Mouse (Mus musculus) limb, embryonic 12.5 days (tissue): ENCODE measurements around the gene Gm45716. TPM values are rescaled to one million over a fixed set of nuclear protein-coding genes. Genes with fewer than 3 reads are reported as not detected.

Experiments
- ATAC-seq: fragments of 200-750 bp; cut with Nextera tagmentation; 2 replicates; pipeline ENCODE4 v1.8.0; 2017; ENCODE audit warnings: low read depth, moderate TSS enrichment; ENCODE audit not compliant: insufficient number of reproducible peaks, insufficient read depth, low FRiP score, low TSS enrichment
- H3K27ac ChIP-seq: fragments of 300-500 bp; sonication (generic); 2 replicates; pipeline ENCODE4 v1.5.1; 2016; ENCODE audit warnings: mild to moderate bottlenecking, moderate library complexity
- H3K27me3 ChIP-seq: fragments of 300-500 bp; sonication (generic); 2 replicates; pipeline ENCODE4 v1.6.1; 2016; ENCODE audit warnings: mild to moderate bottlenecking, moderate library complexity
- H3K36me3 ChIP-seq: fragments of 300-500 bp; sonication (generic); 2 replicates; pipeline ENCODE4 v1.6.1; 2016; ENCODE audit warnings: mild to moderate bottlenecking, moderate library complexity
- H3K4me1 ChIP-seq: fragments of 300-500 bp; sonication (generic); replicated peaks from 2 replicates; pipeline ENCODE4 v1.6.1; 2016
- H3K4me2 ChIP-seq: fragments of 300-500 bp; sonication (generic); 2 replicates; pipeline ENCODE4 v1.6.1; 2016; ENCODE audit warnings: mild to moderate bottlenecking, moderate library complexity
- H3K4me3 ChIP-seq: fragments of 300-500 bp; sonication (generic); replicated peaks from 2 replicates; pipeline ENCODE4 v1.5.1; 2016; ENCODE audit warnings: mild to moderate bottlenecking
- H3K9ac ChIP-seq: fragments of 300-500 bp; sonication (generic); replicated peaks from 2 replicates; pipeline ENCODE4 v1.6.1; 2016; ENCODE audit warnings: mild to moderate bottlenecking, moderate library complexity
- H3K9me3 ChIP-seq: fragments of 300-500 bp; sonication (generic); 2 replicates; pipeline ENCODE4 v1.6.1; 2016; ENCODE audit warnings: mild to moderate bottlenecking, moderate library complexity
- WGBS: fragments of 180-500 bp; shearing (Covaris S2); methylation state at CpG from one replicate; pipeline ENCODE4 v1.1.7; 2016; 5-methylcytosine and 5-hydroxymethylcytosine counted together
- polyA plus RNA-seq: library from polyadenylated mRNA; unstranded; fragments of >200 nt; fragmentation: Nextera tagmentation; extraction: Ambion mirVana; gene quantifications from 2 replicates; pipeline ENCODE4 v1.2.1, GENCODE M21; 2016

The Gm45716 gene
- polyA plus RNA-seq, 1 experiment from 2014 or later = 11.9 TPM

- Histone ChIP-seq H3K4me3 (no peak overlapping the region), H3K4me1 (no peaks in the 10 kb centered on the region), H3K4me2 (no peak overlapping the region), H3K9me3 (no peaks in the 10 kb centered on the region), H3K9ac (no peak overlapping the region), H3K27ac (no peak overlapping the region), H3K27me3 (no peaks in the 10 kb centered on the region), H3K36me3 (no peaks in the 10 kb centered on the region)
- ATAC-seq = no peak
- 89% methylated on average over 14 of the region's 14 CpGs for WGBS
Measured at GRCm38 (mm10) chr11:90175634-90176300, 11.7 kb upstream of the Gm45716 start.

GRCm38 (mm10) chr11:90177389-90177788, 10.1 kb upstream of the Gm45716 start:
- Histone ChIP-seq H3K27me3 (no peaks in the 10 kb centered on the region), H3K36me3 (no peaks in the 10 kb centered on the region), H3K9me3 (no peaks in the 10 kb centered on the region), H3K4me1 (no peaks in the 10 kb centered on the region), H3K4me2 (no peak overlapping the region), H3K27ac (no peak overlapping the region), H3K9ac (no peak overlapping the region), H3K4me3 (no peak overlapping the region)
- ATAC-seq = no peak
- WGBS = 87% methylated on average over 6 of the region's 6 CpGs

GRCm38 (mm10) chr11:90183361-90183760, 4.1 kb upstream of the Gm45716 start:
- Histone ChIP-seq H3K36me3 (no peaks in the 10 kb centered on the region), H3K27me3 (no peaks in the 10 kb centered on the region), H3K9me3 (no peaks in the 10 kb centered on the region), H3K27ac (no peak overlapping the region), H3K4me2 (no peak overlapping the region), H3K4me1 (no peaks in the 10 kb centered on the region), H3K4me3 (no peak overlapping the region), H3K9ac (no peak overlapping the region)
- WGBS = 24% methylated on average over 2 of the region's 2 CpGs
- ATAC-seq = no peak

GRCm38 (mm10) chr11:90184756-90185155, 2.7 kb upstream of the Gm45716 start:
- H3K27ac ChIP-seq = no peak overlapping the region
- H3K4me2 ChIP-seq = no peak overlapping the region
- H3K36me3 ChIP-seq = no peaks in the 10 kb centered on the region
- no peak overlapping the region for H3K4me3 ChIP-seq
- ATAC-seq = no peak
- WGBS = 91% methylated on average over 4 of the region's 4 CpGs
- H3K9me3 ChIP-seq = no peaks in the 10 kb centered on the region
- no peaks in the 10 kb centered on the region for H3K27me3 ChIP-seq
- no peaks in the 10 kb centered on the region for H3K4me1 ChIP-seq
- H3K9ac ChIP-seq = no peak overlapping the region

GRCm38 (mm10) chr11:90190156-90190555, 2.7 kb downstream of the Gm45716 start:
- ATAC-seq = no peak
- WGBS = 98% methylated on average over 3 of the region's 3 CpGs

GRCm38 (mm10) chr11:90194946-90195345, 7.5 kb downstream of the Gm45716 start:
- H3K9ac ChIP-seq = no peak overlapping the region
- H3K9me3 ChIP-seq = no peaks in the 10 kb centered on the region
- H3K27ac ChIP-seq = no peak overlapping the region
- no peaks in the 10 kb centered on the region for H3K36me3 ChIP-seq
- no peaks in the 10 kb centered on the region for H3K27me3 ChIP-seq
- no peak overlapping the region for H3K4me2 ChIP-seq
- no peak for ATAC-seq
- no peaks in the 10 kb centered on the region for H3K4me1 ChIP-seq
- H3K4me3 ChIP-seq = no peak overlapping the region
- WGBS = 86% methylated on average over 1 of the region's 1 CpGs

More at GRCm38 (mm10) chr11:90190156-90190555, 2.7 kb downstream of the Gm45716 start:
- H3K36me3 ChIP-seq = no peaks in the 10 kb centered on the region
- H3K9ac ChIP-seq = no peak overlapping the region
- no peaks in the 10 kb centered on the region for H3K9me3 ChIP-seq
- no peak overlapping the region for H3K4me2 ChIP-seq
- H3K27me3 ChIP-seq = no peaks in the 10 kb centered on the region
- no peak overlapping the region for H3K27ac ChIP-seq
- no peak overlapping the region for H3K4me3 ChIP-seq
- H3K4me1 ChIP-seq = no peaks in the 10 kb centered on the region

- Histone ChIP-seq H3K4me3 (no peak overlapping the region), H3K27me3 (no peaks in the 10 kb centered on the region), H3K27ac (no peak overlapping the region), H3K9ac (no peak overlapping the region), H3K4me2 (no peak overlapping the region), H3K4me1 (no peaks in the 10 kb centered on the region), H3K36me3 (no peaks in the 10 kb centered on the region), H3K9me3 (no peaks in the 10 kb centered on the region)
- WGBS = 85% methylated on average over 11 of the region's 11 CpGs
- no peak for ATAC-seq
Measured at GRCm38 (mm10) chr11:90195756-90196520, 8.5 kb downstream of the Gm45716 start.

- H3K27me3 ChIP-seq = no peaks in the 10 kb centered on the region
- 86% methylated on average over 12 of the region's 12 CpGs for WGBS
- H3K9me3 ChIP-seq = no peaks in the 10 kb centered on the region
- no peaks in the 10 kb centered on the region for H3K4me1 ChIP-seq
- H3K9ac ChIP-seq = no peak overlapping the region
- H3K36me3 ChIP-seq = no peaks in the 10 kb centered on the region
- no peak for ATAC-seq
- H3K4me2 ChIP-seq = no peak overlapping the region
- H3K4me3 ChIP-seq = no peak overlapping the region
- H3K27ac ChIP-seq = no peak overlapping the region
Measured at GRCm38 (mm10) chr11:90196521-90197215, 9.2 kb downstream of the Gm45716 start.

- Histone ChIP-seq H3K27ac (no peak overlapping the region), H3K9ac (no peak overlapping the region), H3K4me2 (no peak overlapping the region), H3K4me3 (no peak overlapping the region), H3K27me3 (no peaks in the 10 kb centered on the region), H3K9me3 (no peaks in the 10 kb centered on the region), H3K36me3 (no peaks in the 10 kb centered on the region), H3K4me1 (no peaks in the 10 kb centered on the region)
- no peak for ATAC-seq
- 71% methylated on average over 5 of the region's 5 CpGs for WGBS
Measured at GRCm38 (mm10) chr11:90198048-90198447, 10.6 kb downstream of the Gm45716 start.

- H3K36me3 ChIP-seq = no peaks in the 10 kb centered on the region
- no peaks in the 10 kb centered on the region for H3K4me1 ChIP-seq
- no peak overlapping the region for H3K4me3 ChIP-seq
- H3K27me3 ChIP-seq = no peaks in the 10 kb centered on the region
- no peaks in the 10 kb centered on the region for H3K9me3 ChIP-seq
- 87% methylated on average over 2 of the region's 2 CpGs for WGBS
- H3K27ac ChIP-seq = no peak overlapping the region
- no peak overlapping the region for H3K4me2 ChIP-seq
- ATAC-seq = no peak
- no peak overlapping the region for H3K9ac ChIP-seq
Measured at GRCm38 (mm10) chr11:90200826-90201225, 13.3 kb downstream of the Gm45716 start.

GRCm38 (mm10) chr11:90214246-90214645, 26.8 kb downstream of the Gm45716 start:
- WGBS = 85% methylated on average over 7 of the region's 7 CpGs
- Histone ChIP-seq H3K27me3 (no peaks in the 10 kb centered on the region), H3K36me3 (no peaks in the 10 kb centered on the region), H3K27ac (no peak overlapping the region), H3K4me3 (no peak overlapping the region), H3K4me2 (no peak overlapping the region), H3K9ac (no peak overlapping the region), H3K9me3 (no peaks in the 10 kb centered on the region), H3K4me1 (no peaks in the 10 kb centered on the region)
- ATAC-seq = no peak
